Mouse (Mus musculus): ENCODE data around the gene Gm2310. TPM values are rescaled to one million over a fixed set of nuclear protein-coding genes. Genes with fewer than 3 reads are reported as not detected.
A peak's percentile ranks its signal among the peaks of the same experiment; 100 is the strongest.

Gene Gm2310
- polyA plus RNA-seq, 1 experiment from 2014 or later, result not detected

GRCm38 (mm10) chr15:8562776-8563175, 43.0 kb upstream of the Gm2310 start:
- H3K9me3 ChIP-seq (replicated peaks; ENCODE audit: low read length), result no peaks in the 10 kb centered on the region
- H3K27ac ChIP-seq, result no peak overlapping the region
- no peaks in the 10 kb centered on the region for H3K36me3 ChIP-seq (ENCODE audit: insufficient read depth, low read length)
- H3K27me3 ChIP-seq (ENCODE audit: insufficient read depth, low read length), result no peaks in the 10 kb centered on the region
- H3K4me3 ChIP-seq (replicated peaks; ENCODE audit: low read depth, low read length), result no peak overlapping the region
- no peak overlapping the region for H3K4me2 ChIP-seq (ENCODE audit: low read length)
- no peak for DNase-seq (ENCODE audit: low spot score)
- H3K9ac ChIP-seq (ENCODE audit: low read depth, low read length), result no peak overlapping the region
- 86% methylated on average over 7 of the region's 7 CpGs for WGBS
- no peak for ATAC-seq (replicated peaks; ENCODE audit: low FRiP score, low read depth)
- TF ChIP-seq CTCF (IDR thresholded peaks at IDR 0.05; ENCODE audit: low read depth), result no peak
- no peaks in the 10 kb centered on the region for H3K4me1 ChIP-seq (replicated peaks; ENCODE audit: insufficient read depth, low read length)

DNA sequence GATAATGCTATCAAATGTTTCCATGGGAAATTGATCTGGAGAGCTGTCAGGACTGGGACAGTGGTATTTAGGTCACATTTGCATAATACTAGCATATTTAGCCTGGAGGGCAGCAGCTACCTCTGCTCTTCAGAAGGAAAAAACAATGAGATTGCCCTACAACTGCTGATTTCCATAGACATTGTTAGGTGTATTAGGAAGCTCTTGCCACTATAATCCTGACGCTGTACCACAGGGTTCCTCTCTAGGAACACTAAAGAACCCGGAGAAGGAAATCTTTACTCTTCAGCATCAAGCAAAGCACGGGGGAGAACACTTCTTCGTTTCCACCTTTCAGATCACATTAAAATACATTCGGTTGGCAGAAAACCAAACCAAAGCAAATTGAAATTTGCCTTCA, 11.4 kb upstream of the Gm2310 start:
- DNase-seq (ENCODE audit: low spot score), result no peak
- Histone ChIP-seq H3K9ac (ENCODE audit: low read depth, low read length) (no peak overlapping the region), H3K4me1 (replicated peaks; ENCODE audit: insufficient read depth, low read length) (no peaks in the 10 kb centered on the region), H3K9me3 (replicated peaks; ENCODE audit: low read length) (no peaks in the 10 kb centered on the region), H3K27me3 (ENCODE audit: insufficient read depth, low read length) (no peaks in the 10 kb centered on the region), H3K36me3 (ENCODE audit: insufficient read depth, low read length) (no peaks in the 10 kb centered on the region), H3K4me3 (replicated peaks; ENCODE audit: low read depth, low read length) (no peak overlapping the region), H3K4me2 (ENCODE audit: low read length) (no peak overlapping the region), H3K27ac (no peak overlapping the region)
- ATAC-seq (replicated peaks; ENCODE audit: low FRiP score, low read depth), result no peak
- WGBS, result 74% methylated on average over 5 of the region's 5 CpGs
- no peak for TF ChIP-seq CTCF (IDR thresholded peaks at IDR 0.05; ENCODE audit: low read depth)

DNA sequence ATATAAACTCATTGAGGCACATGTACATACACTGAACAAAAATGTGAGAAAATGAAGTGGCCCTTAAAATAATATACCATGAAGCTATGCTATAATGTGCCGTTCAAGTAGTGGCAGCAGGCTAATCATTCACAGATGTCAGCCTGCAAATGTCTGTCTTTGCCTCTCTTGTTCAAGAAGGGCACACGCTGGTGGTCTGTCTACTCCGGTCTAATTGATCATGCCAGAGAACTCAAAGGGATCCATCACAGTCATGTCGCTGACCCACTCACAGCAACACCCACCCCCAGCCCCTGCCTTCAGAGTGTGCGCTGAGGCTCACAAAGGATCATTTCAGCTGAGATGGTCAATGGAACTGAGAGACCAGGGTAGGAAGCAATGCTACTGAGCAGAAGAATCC, 6.8 kb downstream of the Gm2310 start:
- no peak overlapping the region for H3K4me2 ChIP-seq (ENCODE audit: low read length)
- no peaks in the 10 kb centered on the region for H3K9me3 ChIP-seq (replicated peaks; ENCODE audit: low read length)
- H3K27me3 ChIP-seq (ENCODE audit: insufficient read depth, low read length), result no peaks in the 10 kb centered on the region
- no peak for DNase-seq (ENCODE audit: low spot score)
- no peaks in the 10 kb centered on the region for H3K4me1 ChIP-seq (replicated peaks; ENCODE audit: insufficient read depth, low read length)
- H3K4me3 ChIP-seq (replicated peaks; ENCODE audit: low read depth, low read length), result no peak overlapping the region
- TF ChIP-seq CTCF (IDR thresholded peaks at IDR 0.05; ENCODE audit: low read depth), result no peak
- no peak for ATAC-seq (replicated peaks; ENCODE audit: low FRiP score, low read depth)
- H3K36me3 ChIP-seq (ENCODE audit: insufficient read depth, low read length), result no peaks in the 10 kb centered on the region
- H3K9ac ChIP-seq (ENCODE audit: low read depth, low read length), result no peak overlapping the region
- WGBS, result 72% methylated on average over 5 of the region's 5 CpGs
- H3K27ac ChIP-seq, result no peak overlapping the region

DNA sequence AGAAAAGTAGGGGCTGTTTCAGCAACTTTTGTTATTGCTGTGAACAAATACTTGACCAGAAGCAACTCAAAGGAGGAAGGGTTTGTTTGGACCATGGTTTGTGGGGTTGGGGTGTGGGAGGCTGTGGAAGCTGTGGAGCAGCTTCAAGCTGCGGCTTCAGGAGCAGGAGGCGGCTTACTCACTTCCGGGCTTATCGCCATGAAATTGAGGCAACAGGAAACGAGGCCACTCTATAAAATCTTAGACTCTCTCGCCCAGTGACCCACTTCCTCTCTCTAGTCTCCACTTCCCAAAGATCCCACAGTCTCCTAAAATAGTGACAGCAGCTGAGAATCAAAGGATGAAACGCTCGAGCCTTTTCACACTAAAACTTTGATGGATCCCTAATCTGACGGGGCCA, 7.9 kb downstream of the Gm2310 start:
- no peak for TF ChIP-seq CTCF (IDR thresholded peaks at IDR 0.05; ENCODE audit: low read depth)
- Histone ChIP-seq H3K4me2 (ENCODE audit: low read length) (no peak overlapping the region), H3K9ac (ENCODE audit: low read depth, low read length) (no peak overlapping the region), H3K27ac (no peak overlapping the region), H3K9me3 (replicated peaks; ENCODE audit: low read length) (no peaks in the 10 kb centered on the region), H3K27me3 (ENCODE audit: insufficient read depth, low read length) (no peaks in the 10 kb centered on the region), H3K4me1 (replicated peaks; ENCODE audit: insufficient read depth, low read length) (no peaks in the 10 kb centered on the region), H3K36me3 (ENCODE audit: insufficient read depth, low read length) (no peaks in the 10 kb centered on the region), H3K4me3 (replicated peaks; ENCODE audit: low read depth, low read length) (no peak overlapping the region)
- peak; percentile 35 for DNase-seq (ENCODE audit: low spot score)
- 32% methylated on average over 9 of the region's 9 CpGs for WGBS
- ATAC-seq (replicated peaks; ENCODE audit: low FRiP score, low read depth), result no peak

DNA sequence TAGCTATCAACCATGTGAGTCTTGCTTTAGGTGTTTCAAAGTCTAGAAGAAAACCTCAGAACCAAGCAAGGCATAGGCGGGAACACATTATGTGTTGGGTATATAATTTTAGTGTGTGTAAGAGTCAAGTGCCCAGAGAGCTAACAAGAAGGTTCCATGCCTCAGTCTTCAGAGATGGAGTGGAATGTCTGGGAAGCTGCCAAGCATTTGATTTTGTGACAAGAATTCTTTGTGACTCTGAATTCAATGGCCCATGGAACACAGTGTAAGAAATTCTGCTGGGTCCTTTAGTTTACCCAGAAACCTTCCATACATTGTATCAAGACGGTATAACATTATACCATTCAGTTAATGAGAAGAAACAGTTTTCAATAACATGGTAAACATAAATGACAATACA, 17.3 kb downstream of the Gm2310 start:
- no peaks in the 10 kb centered on the region for H3K9me3 ChIP-seq (replicated peaks; ENCODE audit: low read length)
- H3K36me3 ChIP-seq (ENCODE audit: insufficient read depth, low read length), result no peaks in the 10 kb centered on the region
- no peak for DNase-seq (ENCODE audit: low spot score)
- no peak for ATAC-seq (replicated peaks; ENCODE audit: low FRiP score, low read depth)
- H3K4me3 ChIP-seq (replicated peaks; ENCODE audit: low read depth, low read length), result no peak overlapping the region
- no peaks in the 10 kb centered on the region for H3K4me1 ChIP-seq (replicated peaks; ENCODE audit: insufficient read depth, low read length)
- H3K4me2 ChIP-seq (ENCODE audit: low read length), result no peak overlapping the region
- no peaks in the 10 kb centered on the region for H3K27me3 ChIP-seq (ENCODE audit: insufficient read depth, low read length)
- no peak overlapping the region for H3K27ac ChIP-seq
- WGBS, result 83% methylated on average over 2 of the region's 2 CpGs
- no peak for TF ChIP-seq CTCF (IDR thresholded peaks at IDR 0.05; ENCODE audit: low read depth)
- H3K9ac ChIP-seq (ENCODE audit: low read depth, low read length), result no peak overlapping the region

DNA sequence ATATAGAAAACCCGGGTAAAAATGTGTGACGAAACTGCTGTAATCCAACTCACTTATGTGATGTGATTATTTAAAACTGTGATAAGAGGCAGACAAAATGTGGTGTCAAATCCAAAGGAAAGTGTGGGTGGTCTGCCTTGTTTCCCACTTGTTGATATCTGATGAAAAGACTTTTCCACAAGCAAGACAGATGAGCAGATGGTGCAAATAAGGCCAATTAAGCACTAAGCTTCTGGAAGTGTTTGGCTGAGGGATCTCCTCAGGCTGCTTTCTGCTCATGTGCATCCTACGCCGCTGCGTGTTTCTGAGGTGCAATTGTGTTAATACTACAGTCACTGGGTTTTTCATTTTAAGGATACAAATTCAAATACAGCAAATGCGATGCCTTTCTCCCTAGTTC, 34.5 kb downstream of the Gm2310 start:
- no peaks in the 10 kb centered on the region for H3K9me3 ChIP-seq (replicated peaks; ENCODE audit: low read length)
- 90% methylated on average over 6 of the region's 6 CpGs for whole genome bisulfite sequencing
- no peak overlapping the region for H3K4me2 ChIP-seq (ENCODE audit: low read length)
- no peaks in the 10 kb centered on the region for H3K4me1 ChIP-seq (replicated peaks; ENCODE audit: insufficient read depth, low read length)
- H3K9ac ChIP-seq (ENCODE audit: low read depth, low read length), result no peak overlapping the region
- DNase-seq (ENCODE audit: low spot score), result no peak
- H3K27me3 ChIP-seq (ENCODE audit: insufficient read depth, low read length), result no peaks in the 10 kb centered on the region
- no peak overlapping the region for H3K4me3 ChIP-seq (replicated peaks; ENCODE audit: low read depth, low read length)
- no peaks in the 10 kb centered on the region for H3K36me3 ChIP-seq (ENCODE audit: insufficient read depth, low read length)
- no peak for ATAC-seq (replicated peaks; ENCODE audit: low FRiP score, low read depth)
- TF ChIP-seq CTCF (IDR thresholded peaks at IDR 0.05; ENCODE audit: low read depth), result no peak
- no peak overlapping the region for H3K27ac ChIP-seq

GRCm38 (mm10) chr15:8469006-8469575, 50.7 kb downstream of the Gm2310 start:
- WGBS, result 56% methylated on average over 4 of the region's 4 CpGs

More at GRCm38 (mm10) chr15:8469006-8469575, 50.7 kb downstream of the Gm2310 start:
- Histone ChIP-seq H3K9ac (ENCODE audit: low read depth, low read length) (no peak overlapping the region), H3K4me1 (replicated peaks; ENCODE audit: insufficient read depth, low read length) (no peaks in the 10 kb centered on the region), H3K9me3 (replicated peaks; ENCODE audit: low read length) (no peaks in the 10 kb centered on the region), H3K27me3 (ENCODE audit: insufficient read depth, low read length) (no peaks in the 10 kb centered on the region), H3K4me2 (ENCODE audit: low read length) (no peak overlapping the region), H3K4me3 (replicated peaks; ENCODE audit: low read depth, low read length) (no peak overlapping the region), H3K27ac (no peak overlapping the region), H3K36me3 (ENCODE audit: insufficient read depth, low read length) (no peaks in the 10 kb centered on the region)
- TF ChIP-seq CTCF (IDR thresholded peaks at IDR 0.05; ENCODE audit: low read depth), result no peak
- ATAC-seq (replicated peaks; ENCODE audit: low FRiP score, low read depth) (no peak), DNase-seq (ENCODE audit: low spot score) (no peak)

Other genes starting within 250 kb of the Gm2310 start
- 13.8 and 15.0 TPM in 2 replicates for gene Nipbl, start 75.5 kb downstream of the Gm2310 start, polyA plus RNA-seq (2015; fragmentation: Nextera tagmentation; extraction: Ambion mirVana)
- gene Slc1a3, start 190.8 kb upstream of the Gm2310 start, polyA plus RNA-seq (2015; fragmentation: Nextera tagmentation; extraction: Ambion mirVana), result 8.5 and 9.8 TPM in 2 replicates

Data from kidney, postnatal 0 days (tissue).